Mouse (Mus musculus) megakaryocyte progenitor cell, adult 5-6 weeks (primary cell): ENCODE measurements at regions not wholly inside any gene's neighbourhood (a gene's known extent, or its start where the extent isn't known, plus 50 kb on each side); places are given as distances from the start of the nearest gene placed in this dataset.

Experiments
- ATAC-seq: replicated peaks from 2 replicates; pipeline ENCODE4 v1.8.0; 2016; ENCODE audit warnings: mild to moderate bottlenecking, moderate TSS enrichment, inconsistent platforms; ENCODE audit not compliant: poor library complexity

- ATAC-seq: no peak
Observed at GRCm38 (mm10) chr7:67895166-67895565, 57.5 kb upstream of the Igf1r start.

GRCm38 (mm10) chr7:67892917-67893316 lies 59.7 kb upstream of the Igf1r start:
- ATAC-seq: peak; percentile 73

GRCm38 (mm10) chr7:67883040-67883439 lies 69.6 kb upstream of the Igf1r start:
- ATAC-seq: peak; percentile 60

- ATAC-seq: no peak
Observed at GRCm38 (mm10) chr7:67882606-67883005, 70.0 kb upstream of the Igf1r start.

- no peak for ATAC-seq
Observed at GRCm38 (mm10) chr7:67878226-67878625, 74.4 kb upstream of the Igf1r start.

- ATAC-seq: no peak
Observed at GRCm38 (mm10) chr7:67877587-67877986, 75.0 kb upstream of the Igf1r start.

GRCm38 (mm10) chr7:67854080-67855022 lies 94.8 kb upstream of the Synm start:
- no peak for ATAC-seq

GRCm38 (mm10) chr7:67852859-67853258 lies 93.3 kb upstream of the Synm start:
- no peak for ATAC-seq

GRCm38 (mm10) chr7:67849509-67849862 lies 89.9 kb upstream of the Synm start:
- ATAC-seq: no peak

GRCm38 (mm10) chr7:67848589-67849508 lies 89.3 kb upstream of the Synm start:
- peak; percentile 46; the same call in 1 of the 2 replicates for ATAC-seq

GRCm38 (mm10) chr7:67846796-67847195 lies 87.3 kb upstream of the Synm start:
- ATAC-seq: no peak

GRCm38 (mm10) chr7:67836984-67837383 lies 77.4 kb upstream of the Synm start:
- ATAC-seq: no peak

- ATAC-seq: no peak
Observed at GRCm38 (mm10) chr7:67836117-67836949, 76.8 kb upstream of the Synm start.

- ATAC-seq: peak; percentile 63
Observed at GRCm38 (mm10) chr7:67831738-67832137, 72.2 kb upstream of the Synm start.

GRCm38 (mm10) chr7:67827386-67827785 lies 67.8 kb upstream of the Synm start:
- ATAC-seq: no peak

GRCm38 (mm10) chr7:67826936-67827335 lies 67.4 kb upstream of the Synm start:
- no peak for ATAC-seq

GRCm38 (mm10) chr7:67826368-67826767 lies 66.8 kb upstream of the Synm start:
- no peak for ATAC-seq

- ATAC-seq: no peak
Observed at GRCm38 (mm10) chr7:67825636-67826280, 66.2 kb upstream of the Synm start.

GRCm38 (mm10) chr7:67823943-67824645 lies 64.6 kb upstream of the Synm start:
- ATAC-seq: no peak

- no peak for ATAC-seq
Observed at GRCm38 (mm10) chr7:67819551-67819950, 60.0 kb upstream of the Synm start.
